Mouse (Mus musculus) limb, embryonic 14.5 days (tissue): Measurements from ENCODE around the gene Cpt1c. TPM values are rescaled to one million over a fixed set of nuclear protein-coding genes. Genes with fewer than 3 reads are reported as not detected.

Experiments used
- ATAC-seq: fragments of 200-750 bp; cut with Nextera tagmentation; 2 replicates; pipeline ENCODE4 v1.8.0; 2017; ENCODE audit warnings: low read depth, moderate number of reproducible peaks, moderate TSS enrichment; ENCODE audit not compliant: low FRiP score
- DNase-seq: peaks from one replicate; pipeline ENCODE4 v3.0.0-alpha.2; 2015; ENCODE audit warnings: low spot score
- H3K27ac ChIP-seq: fragments of 300-500 bp; sonication (generic); replicated peaks from 2 replicates; pipeline ENCODE4 v1.5.1; 2014; ENCODE audit warnings: low read depth, mild to moderate bottlenecking, low read length, moderate library complexity, mixed read lengths
- H3K27me3 ChIP-seq: fragments of 300-500 bp; sonication (generic); 2 replicates; pipeline ENCODE4 v1.6.1; 2014; ENCODE audit warnings: low read length, mixed read lengths; ENCODE audit not compliant: control insufficient read depth, insufficient read depth
- H3K36me3 ChIP-seq: fragments of 300-500 bp; sonication (generic); 2 replicates; pipeline ENCODE4 v1.6.1; 2014; ENCODE audit warnings: mild to moderate bottlenecking, low read length, moderate library complexity, mixed read lengths; ENCODE audit not compliant: control insufficient read depth, insufficient read depth
- H3K4me1 ChIP-seq: fragments of 300-500 bp; sonication (generic); 2 replicates; pipeline ENCODE4 v1.6.1; 2014; ENCODE audit warnings: antibody characterized with exemption, low read length, mixed read lengths; ENCODE audit not compliant: control insufficient read depth, insufficient read depth
- H3K4me2 ChIP-seq: fragments of 300-500 bp; sonication (generic); replicated peaks from 2 replicates; pipeline ENCODE4 v1.6.1; 2014; ENCODE audit warnings: low read depth, mild to moderate bottlenecking, low read length, moderate library complexity; ENCODE audit not compliant: severe bottlenecking
- H3K4me3 ChIP-seq: fragments of 300-500 bp; sonication (generic); replicated peaks from 2 replicates; pipeline ENCODE4 v1.5.1; 2014; ENCODE audit warnings: low read length
- H3K9ac ChIP-seq: fragments of 300-500 bp; sonication (generic); 2 replicates; pipeline ENCODE4 v1.6.1; 2014; ENCODE audit warnings: mild to moderate bottlenecking, low read depth, low read length, moderate library complexity; ENCODE audit not compliant: severe bottlenecking
- H3K9me3 ChIP-seq: fragments of 300-500 bp; sonication (generic); 2 replicates; pipeline ENCODE4 v1.6.1; 2016; ENCODE audit warnings: low read length; ENCODE audit not compliant: control insufficient read depth
- POLR2A ChIP-seq: fragments of 200-500 bp; IDR thresholded peaks from 2 replicates; pipeline ENCODE4 v1.8.0; 2012; ENCODE audit warnings: inconsistent platforms, mild to moderate bottlenecking, moderate library complexity, borderline replicate concordance; ENCODE audit not compliant: insufficient read depth, insufficient read length; ENCODE audit errors: extremely low read depth
- WGBS: fragments of 180-500 bp; shearing (Covaris S2); extraction: QIAGEN DNeasy Blood & Tissue Kit; methylation state at CpG from one replicate; pipeline ENCODE4 v1.1.7; 2014; 5-methylcytosine and 5-hydroxymethylcytosine counted together
- polyA plus RNA-seq, 2 experiments: library from polyadenylated mRNA; depleted of rRNA in 1 of 2; stranded (reverse) in 1 of 2; unstranded in 1 of 2; fragments of >200 nt; fragmentation: Nextera tagmentation in 1 of 2; extraction: Ambion mirVana in 1 of 2; gene quantifications; 2 replicates each; pipeline versions ENCODE4 v1.2.1 to v1.2.3; 2012 to 2014

The Cpt1c gene
- polyA plus RNA-seq, 2 experiments, result 26.3 to 78.9 TPM

- Histone ChIP-seq H3K27ac (no peak overlapping the region), H3K27me3 (no peaks in the 10 kb centered on the region), H3K36me3 (peaks cover 42% of the 10 kb centered on the region), H3K9me3 (no peaks in the 10 kb centered on the region), H3K9ac (no peak overlapping the region), H3K4me2 (no peak overlapping the region), H3K4me1 (no peaks in the 10 kb centered on the region), H3K4me3 (no peak overlapping the region)
- ATAC-seq, result no peak
- no peak for TF ChIP-seq POLR2A
- WGBS, result 87% methylated on average over 10 of the region's 10 CpGs
- no peak for DNase-seq
Measured at GRCm38 (mm10) chr7:44959874-44960511, 14.7 kb downstream of the Cpt1c start.

GRCm38 (mm10) chr7:44959281-44959680 lies 15.4 kb downstream of the Cpt1c start:
- ATAC-seq, result no peak
- H3K27me3 ChIP-seq, result no peaks in the 10 kb centered on the region
- no peak overlapping the region for H3K4me3 ChIP-seq
- no peaks in the 10 kb centered on the region for H3K4me1 ChIP-seq
- H3K4me2 ChIP-seq, result no peak overlapping the region
- no peak overlapping the region for H3K9ac ChIP-seq
- H3K9me3 ChIP-seq, result no peaks in the 10 kb centered on the region
- peaks cover 38% of the 10 kb centered on the region for H3K36me3 ChIP-seq
- DNase-seq, result no peak
- WGBS, result 84% methylated on average over 8 of the region's 8 CpGs
- H3K27ac ChIP-seq, result no peak overlapping the region
- TF ChIP-seq POLR2A, result no peak

- H3K4me2 ChIP-seq, result no peak overlapping the region
Measured at GRCm38 (mm10) chr7:44958208-44958607, 16.4 kb downstream of the Cpt1c start.

GRCm38 (mm10) chr7:44957183-44957835 lies 17.3 kb downstream of the Cpt1c start:
- Histone ChIP-seq H3K9me3 (no peaks in the 10 kb centered on the region), H3K4me2 (no peak overlapping the region), H3K4me1 (no peaks in the 10 kb centered on the region), H3K9ac (no peak overlapping the region), H3K27ac (no peak overlapping the region), H3K4me3 (no peak overlapping the region), H3K27me3 (no peaks in the 10 kb centered on the region), H3K36me3 (peaks cover 23% of the 10 kb centered on the region)
- no peak for TF ChIP-seq POLR2A
- no peak for DNase-seq
- 72% methylated on average over 19 of the region's 20 CpGs for WGBS
- no peak for ATAC-seq

More at GRCm38 (mm10) chr7:44958208-44958607, 16.4 kb downstream of the Cpt1c start:
- Histone ChIP-seq H3K9me3 (no peaks in the 10 kb centered on the region), H3K4me1 (no peaks in the 10 kb centered on the region), H3K27ac (no peak overlapping the region), H3K4me3 (no peak overlapping the region), H3K27me3 (no peaks in the 10 kb centered on the region), H3K36me3 (peaks cover 32% of the 10 kb centered on the region), H3K9ac (no peak overlapping the region)
- no peak for TF ChIP-seq POLR2A
- WGBS, result 53% methylated on average over 7 of the region's 7 CpGs
- DNase-seq (peak; percentile 40), ATAC-seq (no peak)

- Histone ChIP-seq H3K4me2 (no peak overlapping the region), H3K9ac (no peak overlapping the region), H3K27ac (no peak overlapping the region), H3K36me3 (peaks cover 14% of the 10 kb centered on the region), H3K4me3 (no peak overlapping the region), H3K27me3 (peaks cover 5% of the 10 kb centered on the region; the same call in 1 of the 2 replicates), H3K9me3 (no peaks in the 10 kb centered on the region), H3K4me1 (peaks cover 4% of the 10 kb centered on the region)
- no peak for DNase-seq
- no peak for ATAC-seq
- 48% methylated on average over 6 of the region's 6 CpGs for WGBS
- TF ChIP-seq POLR2A, result no peak
Measured at GRCm38 (mm10) chr7:44956266-44956665, 18.4 kb downstream of the Cpt1c start.
